Mouse (Mus musculus) E14TG2a.4 (cell line): ENCODE results near the gene Ech1.

ENCODE experiments used
- CTCF ChIP-seq: conservative IDR thresholded peaks from 2 replicates; pipeline ENCODE4 v1.5.1; 2014; ENCODE audit warnings: low read length
- NANOG ChIP-seq: IDR thresholded peaks from 2 replicates; pipeline ENCODE4 v1.6.1; 2014; ENCODE audit warnings: borderline replicate concordance, low read length, mixed read lengths

- no peak for TF ChIP-seq CTCF
- no peak for TF ChIP-seq NANOG
These were observed 1.4 kb downstream of the Ech1 start for GRCm38 (mm10) chr7:28826402-28826772.
